Mouse (Mus musculus) gonadal fat pad, adult 2 months (tissue): ENCODE results near the gene Selenow. TPM values are rescaled to one million over a fixed set of nuclear protein-coding genes. Genes with fewer than 3 reads are reported as not detected.

Experiments
- DNase-seq: peaks from one replicate; pipeline ENCODE4 v3.0.0-alpha.2; 2012; ENCODE audit warnings: low read depth
- polyA plus RNA-seq: library from polyadenylated mRNA; depleted of rRNA; stranded (reverse); fragments of >200 nt; gene quantifications from 2 replicates; pipeline ENCODE4 v1.2.3, GENCODE M21; 2012; rRNA removed

Selenow gene
- 363 and 392 TPM in 2 replicates for polyA plus RNA-seq

DNA sequence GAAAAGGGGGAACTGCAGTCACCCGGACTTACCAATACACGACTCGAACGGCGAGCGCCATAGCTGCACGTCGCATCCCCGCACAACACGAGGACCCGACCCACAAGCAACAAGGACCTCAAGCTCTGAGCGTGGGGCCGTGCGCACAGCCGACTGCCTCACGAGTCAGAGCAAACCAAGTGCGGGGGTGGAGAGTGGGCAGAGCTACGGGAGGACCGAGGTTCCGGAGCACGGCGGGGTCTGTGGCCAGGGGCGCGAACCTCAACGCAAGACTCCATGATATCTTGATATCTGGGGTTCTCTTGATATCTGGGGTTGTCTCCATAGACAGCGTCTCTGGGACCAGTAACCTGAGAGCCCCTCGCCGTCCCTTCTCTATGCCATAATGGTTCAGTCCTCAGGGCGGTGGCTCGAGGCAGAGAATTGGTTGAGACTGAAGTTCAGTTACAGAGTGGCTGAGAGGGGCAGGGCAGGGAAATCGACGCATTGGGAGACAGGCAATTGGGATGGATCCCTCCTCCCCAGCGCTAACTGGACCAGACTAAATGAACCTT lies at the start of gene Selenow:
Gene Selenow (minus strand): TSS at position 183 of the 554 bp plus-strand sequence.
- DNase-seq, result no peak

DNA sequence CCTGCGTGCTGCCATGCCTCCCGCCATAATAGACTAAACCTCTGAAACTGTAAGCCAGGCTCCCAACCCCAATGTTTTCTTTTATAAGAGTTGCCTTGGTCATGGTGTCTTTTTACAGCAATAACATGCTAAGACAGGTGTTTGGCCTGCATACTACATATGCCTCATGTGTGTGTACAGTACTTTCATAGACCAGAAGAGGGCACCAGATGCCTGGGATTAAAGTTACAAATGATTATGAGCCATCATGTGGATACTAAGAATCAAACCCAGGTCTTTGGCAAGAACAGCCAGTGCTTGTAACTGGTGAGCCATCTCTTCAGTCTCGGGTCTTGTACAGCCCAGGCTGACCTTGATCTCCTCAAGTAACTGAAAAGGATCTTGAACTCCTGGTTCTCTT lies 47.5 kb upstream of the Selenow start:
- DNase-seq, result no peak

DNA sequence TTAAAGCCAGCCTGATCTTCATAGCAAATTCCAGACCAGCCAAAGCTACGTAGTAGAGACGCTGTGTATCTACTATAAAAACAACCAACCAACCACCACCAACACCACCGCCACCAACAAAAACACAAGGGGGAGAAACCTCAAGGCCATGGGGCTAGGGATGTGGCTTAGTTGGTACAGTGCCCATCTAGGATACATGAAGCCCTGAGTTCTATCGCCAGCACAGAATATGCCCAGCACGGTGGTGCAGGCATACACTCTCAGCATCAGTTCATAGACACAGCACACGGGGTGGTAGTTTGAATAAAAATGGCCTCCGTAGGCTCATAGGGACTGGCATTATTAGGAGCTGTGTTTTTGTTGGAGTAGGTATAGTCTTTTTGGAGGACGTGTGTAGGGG lies 46.1 kb upstream of the Selenow start:
- no peak for DNase-seq

DNA sequence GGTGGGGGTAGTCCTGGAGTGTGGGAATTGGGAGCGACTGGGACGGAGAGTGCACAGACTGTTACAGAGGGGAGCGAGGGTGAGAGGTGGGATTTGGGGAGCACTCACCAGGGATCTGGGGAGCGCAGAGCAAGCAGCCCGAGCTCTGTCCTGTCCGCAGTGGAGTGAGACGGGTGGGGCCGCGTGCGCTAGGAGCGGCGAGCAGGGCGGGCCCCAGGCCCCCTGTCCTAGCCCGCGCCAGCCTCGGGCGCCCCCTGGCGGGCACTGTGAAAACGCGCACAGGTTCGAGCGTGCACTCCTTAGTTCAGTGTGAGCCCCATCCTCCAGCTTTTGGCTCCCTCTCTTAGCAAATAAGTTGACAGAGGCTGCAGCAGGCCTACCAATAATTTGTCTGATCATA lies 45.1 kb upstream of the Selenow start, which contains the start of gene Ehd2:
Gene Ehd2 (minus strand): TSS at position 256 of the 400 bp plus-strand sequence.
- DNase-seq, result no peak

DNA sequence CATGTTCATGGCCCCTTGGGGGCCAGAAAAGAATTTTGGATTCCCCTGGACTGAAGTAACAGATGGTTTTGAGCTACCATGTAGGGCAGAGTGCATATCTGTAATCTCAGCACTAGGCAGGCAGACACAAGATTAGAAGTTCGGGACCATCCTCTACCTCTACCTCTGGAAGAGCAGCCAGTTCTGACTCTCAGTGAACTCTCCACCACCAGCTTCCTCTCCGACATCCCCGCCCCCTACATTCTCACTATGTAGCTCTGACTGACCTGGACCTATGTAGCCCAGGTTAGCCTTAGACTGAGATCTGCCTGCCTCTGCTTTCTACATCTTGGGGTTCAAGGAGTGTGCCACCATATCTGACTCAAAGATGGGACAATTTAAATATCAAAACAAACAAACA lies 44.3 kb upstream of the Selenow start:
- no peak for DNase-seq

DNA sequence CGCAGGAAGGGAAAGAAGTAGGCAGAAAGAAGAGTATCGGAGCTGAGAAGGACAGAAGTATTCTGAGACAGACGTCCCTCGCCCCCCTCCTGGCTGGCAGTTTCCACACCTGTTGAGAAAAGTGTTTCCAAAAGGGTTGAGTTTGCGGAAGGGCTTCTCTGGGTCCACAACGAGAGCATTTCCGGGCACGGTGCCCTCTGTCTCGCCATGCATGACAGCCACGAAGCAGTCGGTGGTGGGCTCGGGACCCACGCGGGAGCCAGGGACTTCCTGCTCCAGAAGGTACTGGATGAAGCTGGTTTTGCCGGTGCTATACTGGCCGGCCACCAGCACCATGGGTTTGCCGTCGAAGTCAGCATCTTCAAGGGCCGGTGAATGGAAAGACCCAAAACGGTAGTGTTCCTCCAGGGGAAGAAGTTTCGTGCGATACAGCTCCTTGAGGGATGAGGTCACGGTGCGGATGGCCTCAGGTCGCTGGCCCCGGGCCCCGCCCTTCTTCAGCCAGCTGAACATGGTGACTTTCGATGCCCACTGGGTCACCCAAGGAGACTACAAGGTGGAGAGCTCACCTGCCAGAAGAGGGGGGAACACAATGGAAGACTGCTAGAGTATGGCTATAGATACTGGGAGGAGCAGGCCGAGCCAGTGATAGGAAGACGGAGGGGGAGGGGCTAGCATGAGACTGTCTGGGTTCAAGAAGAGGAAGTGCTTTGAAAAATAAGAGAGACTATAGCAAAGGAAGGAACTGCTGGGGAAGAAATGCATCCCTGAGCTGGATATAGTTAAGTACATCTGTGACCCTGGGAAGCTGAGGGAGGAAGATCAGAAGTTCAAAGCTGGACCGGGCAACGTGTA lies 41.8 kb upstream of the Selenow start:
- DNase-seq, result no peak

DNA sequence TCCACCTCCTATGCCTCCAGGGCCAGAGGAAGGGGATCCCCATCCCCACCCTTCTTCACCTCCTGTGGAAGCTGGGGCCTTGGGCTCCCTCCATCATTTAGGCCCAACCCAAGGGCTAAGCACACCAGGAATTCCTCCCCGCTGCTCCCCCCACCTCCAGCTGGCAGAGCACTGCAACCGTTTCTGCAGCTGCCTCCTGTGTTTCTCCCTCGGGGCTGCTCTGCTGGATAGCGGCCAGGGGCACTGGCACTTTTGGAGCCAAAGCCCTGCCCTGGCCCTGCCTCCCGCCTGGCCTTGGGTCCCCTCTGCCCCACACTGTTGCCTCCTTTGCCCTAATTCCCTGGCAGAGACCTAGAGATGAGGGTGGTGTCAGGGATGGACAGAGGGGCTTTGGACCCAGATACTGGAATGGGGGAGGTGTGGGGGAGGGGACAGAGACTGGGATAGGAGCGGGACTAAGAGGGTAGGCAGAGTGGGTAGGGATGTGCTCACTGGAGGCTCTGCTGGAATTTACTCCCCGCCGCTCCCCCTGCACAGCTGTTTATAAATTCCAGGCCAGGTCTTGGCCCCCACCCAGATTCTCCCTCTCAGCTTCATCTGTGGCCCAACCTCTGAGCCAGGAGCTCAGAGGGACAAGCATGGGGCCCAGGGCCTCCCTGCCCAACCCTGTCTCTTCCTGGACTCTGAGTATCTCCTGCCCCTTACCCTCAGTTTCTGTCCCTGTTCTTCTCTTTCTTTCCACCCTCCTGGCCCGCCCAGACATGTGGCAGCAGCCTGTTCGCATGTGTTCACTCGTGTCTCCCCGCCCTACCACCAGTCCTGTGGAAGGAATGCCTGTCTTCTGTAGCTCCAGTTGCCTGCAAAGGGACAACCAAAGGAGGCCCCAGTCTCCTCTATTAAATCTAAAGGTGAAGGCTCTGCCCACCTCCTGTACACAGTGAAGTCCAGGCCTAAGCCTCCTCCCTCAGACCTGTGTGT lies 40.4 kb upstream of the Selenow start:
- no peak for DNase-seq

DNA sequence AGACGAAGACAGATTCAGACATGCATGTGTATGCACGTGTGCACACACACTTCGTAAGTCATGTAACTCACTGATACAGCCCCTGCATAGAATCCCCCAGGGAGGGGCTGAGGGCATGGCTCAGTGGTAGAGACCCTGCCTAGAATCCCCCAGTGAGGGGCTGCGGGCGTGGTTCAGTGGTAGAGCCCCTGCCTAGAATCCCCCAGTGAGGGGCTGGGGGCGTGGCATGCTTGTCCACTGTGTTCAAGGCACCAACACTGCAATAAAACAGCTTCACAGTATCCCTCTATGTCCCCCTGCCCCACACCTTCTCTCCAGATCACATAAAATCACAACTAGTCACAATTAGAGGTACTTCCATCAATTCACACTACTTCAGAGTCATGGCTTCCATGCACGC lies 39.6 kb upstream of the Selenow start:
- DNase-seq, result no peak

DNA sequence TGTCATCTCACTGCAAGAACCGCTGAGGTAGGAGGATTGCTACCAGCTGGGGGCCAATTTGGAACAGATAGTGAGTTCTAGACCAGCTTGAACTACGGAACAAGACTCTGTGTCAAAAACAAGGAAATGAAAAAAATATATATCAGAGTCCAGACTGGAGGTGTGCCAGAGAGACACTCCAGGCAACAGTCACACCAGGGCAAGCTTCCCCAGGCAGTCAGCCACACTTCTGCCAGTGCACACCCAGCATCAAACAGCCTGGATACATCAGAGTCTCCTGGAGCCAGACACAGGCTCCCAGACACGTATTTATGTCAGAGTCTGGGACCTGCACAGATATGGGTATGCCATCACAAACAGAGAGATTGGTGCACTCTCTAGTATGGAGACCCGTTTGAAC lies 39.0 kb upstream of the Selenow start:
- DNase-seq, result no peak

DNA sequence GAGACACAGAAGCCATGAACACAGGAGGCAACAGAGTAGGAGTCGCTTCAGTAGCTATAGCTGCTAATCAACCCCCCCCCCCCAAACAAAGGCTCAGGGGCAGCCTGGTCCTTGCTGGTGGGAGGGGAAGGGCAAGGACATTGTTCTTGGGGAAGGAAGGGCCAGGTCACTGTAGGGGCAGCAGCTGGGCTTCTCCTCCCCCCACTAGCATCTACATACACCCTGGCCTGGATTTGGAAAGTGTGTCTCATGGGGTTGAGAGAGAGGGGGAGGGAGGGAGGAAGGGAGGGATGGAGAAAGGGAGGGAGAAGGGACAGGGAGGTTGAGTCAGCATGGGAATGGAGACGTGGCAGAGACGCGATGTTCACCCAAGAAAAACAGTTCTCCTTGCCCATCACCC lies 38.5 kb upstream of the Selenow start:
- DNase-seq, result no peak

DNA sequence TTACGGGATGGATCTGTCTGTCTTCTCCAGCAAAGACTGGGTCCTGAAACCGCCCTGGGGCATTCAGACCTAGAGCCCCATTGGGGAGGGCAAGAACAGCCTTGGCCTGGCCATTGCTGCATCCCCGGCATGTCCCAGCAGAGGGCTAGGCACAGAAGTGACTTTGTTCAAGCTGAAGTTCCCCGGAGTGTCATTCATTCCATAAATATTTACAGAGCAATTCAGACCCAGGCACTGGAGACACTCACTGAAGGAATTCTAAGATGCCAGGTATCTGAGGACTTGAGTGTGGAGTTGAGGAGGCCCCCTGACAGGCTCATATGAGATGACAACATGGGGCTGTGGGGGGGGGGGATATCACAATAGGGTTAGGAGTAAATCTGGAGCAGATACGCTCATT lies 33.9 kb upstream of the Selenow start:
- no peak for DNase-seq

DNA sequence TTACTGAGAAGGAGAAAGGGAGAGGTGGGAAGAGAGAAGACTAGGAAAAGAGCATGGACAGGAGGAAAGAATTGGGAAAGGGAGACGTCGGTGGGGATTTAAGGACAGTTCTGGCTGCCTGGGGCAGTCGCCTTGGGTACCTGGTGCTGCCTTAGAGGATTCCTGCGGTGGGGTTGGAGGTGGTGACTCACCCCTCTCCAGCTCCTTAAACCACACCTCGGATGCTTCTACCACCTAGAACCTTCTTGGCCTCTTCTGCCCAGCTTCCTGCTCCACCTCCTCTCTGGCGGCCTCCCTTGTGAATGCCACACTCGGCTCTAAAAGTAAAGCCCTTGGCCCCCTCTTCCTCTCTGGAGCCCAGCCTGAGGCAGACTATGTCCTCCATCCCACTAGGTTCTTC lies 33.3 kb upstream of the Selenow start:
- DNase-seq, result no peak

DNA sequence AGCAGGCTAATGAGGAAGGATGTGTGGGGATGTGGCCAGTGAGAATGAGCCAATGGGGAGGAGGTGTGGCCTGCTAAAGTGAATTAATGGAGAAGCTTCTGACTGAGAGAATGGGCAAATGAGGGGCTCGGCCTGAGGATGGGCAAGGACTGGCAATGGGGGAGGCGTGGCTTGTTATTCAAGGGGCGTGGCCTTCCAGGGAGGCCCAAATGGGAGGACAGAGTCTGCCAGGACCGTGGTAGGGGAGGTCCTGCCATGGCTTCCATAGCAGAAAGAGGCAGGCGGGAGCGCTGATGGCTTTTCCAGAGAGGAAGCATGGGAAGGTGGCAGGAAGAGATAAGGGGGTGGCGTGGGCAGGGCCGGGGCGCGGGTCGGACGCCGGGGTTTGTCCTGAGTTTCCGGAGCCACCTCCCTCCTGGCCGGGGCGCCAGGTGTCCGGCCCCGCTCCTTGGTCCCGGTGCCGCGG lies 32.8 kb upstream of the Selenow start:
- no peak for DNase-seq

DNA sequence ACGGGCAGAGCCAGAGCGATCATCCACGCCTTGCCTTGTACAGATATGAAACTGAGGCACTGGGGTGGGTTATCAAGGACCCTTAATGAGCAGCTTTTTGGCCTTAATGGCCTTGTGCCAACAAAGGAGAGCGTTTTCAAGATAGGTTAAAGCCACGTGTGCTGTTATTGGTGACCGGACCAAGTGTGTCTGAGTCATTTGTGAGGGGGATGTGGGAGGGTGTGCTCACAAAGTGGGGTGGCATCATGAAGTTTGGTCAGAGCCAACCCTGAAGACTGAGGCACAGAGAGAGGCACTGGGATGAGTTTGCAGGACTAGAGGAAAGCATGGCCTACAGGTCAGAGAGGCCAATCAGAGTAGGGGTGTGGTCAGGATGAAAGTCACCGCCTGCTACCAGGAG lies 32.2 kb upstream of the Selenow start:
- no peak for DNase-seq

DNA sequence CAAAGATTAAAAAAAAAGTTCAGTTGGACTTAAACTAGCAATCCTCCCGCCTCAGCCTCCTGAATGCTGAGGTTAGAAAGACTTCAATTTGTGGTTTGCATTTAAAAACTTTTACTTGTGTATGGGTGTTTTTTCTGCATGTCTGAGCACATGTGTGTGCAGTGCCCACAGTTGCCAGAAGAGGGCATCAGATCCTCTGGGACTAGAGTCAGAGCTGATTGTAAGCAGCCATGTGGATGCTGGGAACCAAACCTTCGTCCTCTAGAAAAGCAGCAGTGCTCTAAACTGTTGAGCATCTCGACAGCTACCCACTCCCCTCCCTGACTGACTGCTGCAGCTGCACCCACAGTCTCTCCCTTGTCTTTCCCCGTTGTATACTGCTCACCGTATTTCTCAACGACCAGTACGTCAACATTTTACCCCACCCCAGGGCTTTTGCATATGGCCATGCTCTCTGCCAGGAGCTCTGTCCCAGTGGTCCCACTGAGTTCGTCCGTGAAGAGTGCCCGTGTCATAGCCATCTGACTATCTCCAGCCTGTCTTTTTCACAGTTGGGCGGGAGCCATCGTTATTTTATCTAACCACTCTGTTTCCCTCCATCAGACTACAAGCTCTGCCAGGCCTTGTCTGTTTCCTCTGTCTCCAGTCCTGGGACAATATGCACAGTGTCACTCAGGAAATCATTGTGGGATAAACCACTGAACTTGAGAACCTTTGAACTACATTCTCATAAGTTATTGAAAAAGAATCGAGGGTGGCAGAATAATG lies 31.3 kb upstream of the Selenow start:
- DNase-seq, result no peak

DNA sequence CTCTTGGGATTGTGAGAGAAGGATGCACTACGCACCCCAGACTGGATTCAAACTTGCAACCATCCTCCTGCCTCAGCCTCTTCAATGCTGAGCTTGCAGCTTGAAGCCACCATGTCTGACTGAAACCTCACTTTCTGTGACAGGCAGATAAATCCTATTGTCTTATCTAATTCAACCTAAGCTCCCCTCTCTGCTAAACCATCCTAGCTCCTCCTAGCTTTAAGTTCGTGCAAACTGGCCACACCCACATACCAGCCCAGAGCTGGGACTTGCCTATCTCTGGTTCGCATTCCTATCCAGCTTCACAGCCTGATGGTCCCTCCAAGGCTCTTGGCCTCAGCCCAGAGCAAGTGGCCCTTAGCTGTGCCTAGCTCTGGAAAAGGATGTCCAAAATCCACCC lies 30.2 kb upstream of the Selenow start:
- no peak for DNase-seq

DNA sequence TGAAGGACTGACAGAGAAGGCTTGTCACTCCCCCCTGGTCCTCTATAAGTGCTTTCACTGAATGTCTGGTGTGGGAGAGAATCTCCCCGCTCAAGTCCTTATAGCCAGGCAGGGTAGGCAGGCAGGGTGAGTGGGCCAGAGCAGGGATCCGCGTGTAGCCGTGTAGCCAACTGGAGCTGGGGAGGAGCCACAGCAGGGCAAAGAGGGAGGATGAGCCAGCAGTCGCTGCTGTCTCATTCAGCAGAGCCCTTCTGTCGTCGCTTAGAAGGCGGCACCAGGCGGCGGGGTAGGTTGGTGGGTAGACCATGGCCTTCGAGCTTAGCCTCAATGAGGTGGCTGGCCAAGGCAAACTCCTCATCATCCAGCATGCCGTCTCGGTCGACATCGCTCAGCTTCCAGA lies 27.8 kb upstream of the Selenow start:
- DNase-seq, result no peak

DNA sequence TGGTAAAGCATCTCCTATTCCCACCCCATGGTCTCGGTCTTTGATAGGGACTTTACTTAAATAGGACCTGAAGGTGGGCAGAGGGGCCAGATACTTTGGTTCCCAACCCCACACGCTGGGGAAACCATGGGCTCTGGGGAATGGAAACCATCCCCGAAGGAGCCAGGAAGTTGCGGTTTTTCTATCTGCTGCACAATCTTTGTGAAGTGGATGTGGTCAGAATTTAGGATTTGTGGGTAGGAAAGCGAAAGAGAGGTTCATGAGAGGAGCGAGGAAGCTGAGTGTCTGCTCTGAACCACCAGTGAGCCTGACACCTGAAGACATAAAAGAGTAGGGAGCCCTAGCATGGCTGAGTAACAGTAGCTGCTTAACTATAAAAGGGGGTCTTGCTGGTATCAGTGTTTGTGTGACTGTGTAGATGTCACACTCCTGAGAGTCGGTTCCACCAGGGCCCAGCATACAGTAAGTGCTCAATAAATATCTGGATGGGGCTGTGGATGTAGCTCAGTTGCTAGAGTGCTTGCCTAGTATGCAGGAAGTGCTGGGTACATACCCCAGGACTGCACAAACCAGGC lies 27.1 kb upstream of the Selenow start:
- no peak for DNase-seq

DNA sequence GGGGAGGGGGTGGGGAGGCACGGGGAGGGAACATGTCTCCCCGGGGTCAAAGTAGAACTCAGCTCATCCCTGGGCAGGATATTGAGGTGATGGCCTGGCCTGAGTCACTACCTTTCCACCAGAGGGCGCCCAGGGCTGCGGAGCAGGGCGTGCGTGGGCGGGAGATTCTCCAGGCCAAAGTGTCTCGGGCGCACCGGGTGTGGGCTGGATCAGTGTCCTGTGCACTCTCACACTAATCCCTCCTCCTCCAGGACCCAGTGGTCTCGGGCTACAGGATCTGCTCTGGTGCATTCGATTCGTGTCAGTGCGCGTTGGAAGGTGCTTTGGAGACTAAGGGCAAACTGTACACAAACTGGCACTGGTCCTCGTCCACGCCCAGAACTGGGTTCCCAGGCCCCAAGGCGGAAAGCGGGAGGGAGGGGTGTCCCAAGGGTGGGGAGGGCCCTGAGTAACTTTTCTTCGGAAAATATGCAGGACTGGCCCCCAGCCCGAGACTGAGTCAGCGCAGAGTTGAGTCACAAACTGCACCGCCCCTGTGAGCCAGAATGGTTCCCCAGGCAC lies 26.3 kb upstream of the Selenow start:
- DNase-seq, result peak; percentile 75

DNA sequence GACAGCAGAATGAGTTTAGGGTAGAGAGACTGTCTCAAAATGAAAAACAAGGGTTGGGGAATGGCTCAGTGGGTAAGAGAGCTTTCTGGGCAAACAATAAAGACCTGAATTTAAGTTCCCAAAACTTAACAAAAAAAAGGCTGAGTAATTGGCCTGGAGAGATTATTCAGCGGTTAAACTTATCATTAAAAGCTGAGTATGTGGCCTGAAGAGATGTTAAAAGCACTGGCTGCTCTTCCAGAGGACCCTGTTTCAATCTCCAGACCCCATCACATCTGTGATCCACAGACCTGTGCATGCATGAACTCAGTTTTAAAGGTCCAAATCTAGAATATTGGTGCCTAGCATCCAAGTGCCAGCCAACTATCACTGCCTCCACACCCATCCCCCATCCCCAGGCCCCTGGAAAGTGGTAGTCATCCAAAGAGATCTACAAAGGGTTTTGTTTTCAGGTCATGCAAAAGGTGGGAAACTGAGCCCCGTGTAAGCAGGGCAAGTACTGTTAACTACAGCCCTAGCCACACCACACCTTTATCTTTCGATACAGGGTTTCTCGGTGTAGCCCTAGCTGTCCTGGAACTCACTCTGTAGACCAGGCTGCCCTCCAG lies 25.6 kb upstream of the Selenow start:
- no peak for DNase-seq
